Mouse (Mus musculus): ENCODE results near the gene Cdh8. TPM values are rescaled to one million over a fixed set of nuclear protein-coding genes. Genes with fewer than 3 reads are reported as not detected.
A peak's percentile ranks its signal among the peaks of the same experiment; 100 is the strongest.

Cdh8 gene
- polyA plus RNA-seq, 1 experiment: 22.9 TPM

GRCm38 (mm10) chr8:99280375-99280774 lies 135.9 kb downstream of the Cdh8 start:
- DNase-seq: no peak
- Histone ChIP-seq H3K27me3 (ENCODE audit: control insufficient read depth, insufficient read depth, low read length) (no peaks in the 10 kb centered on the region), H3K4me3 (replicated peaks; ENCODE audit: insufficient read depth, low read depth, low read length) (no peak overlapping the region), H3K4me1 (ENCODE audit: control insufficient read depth, insufficient read depth, low read length) (no peaks in the 10 kb centered on the region), H3K27ac (ENCODE audit: insufficient read depth, low read length) (no peak overlapping the region)
- TF ChIP-seq CTCF (IDR thresholded peaks at IDR 0.05; ENCODE audit: borderline replicate concordance, insufficient read depth, low read depth, low read length): no peak
- no peak for TF ChIP-seq POLR2A (IDR thresholded peaks at IDR 0.05; ENCODE audit: borderline replicate concordance, insufficient read depth, low read length)

DNA sequence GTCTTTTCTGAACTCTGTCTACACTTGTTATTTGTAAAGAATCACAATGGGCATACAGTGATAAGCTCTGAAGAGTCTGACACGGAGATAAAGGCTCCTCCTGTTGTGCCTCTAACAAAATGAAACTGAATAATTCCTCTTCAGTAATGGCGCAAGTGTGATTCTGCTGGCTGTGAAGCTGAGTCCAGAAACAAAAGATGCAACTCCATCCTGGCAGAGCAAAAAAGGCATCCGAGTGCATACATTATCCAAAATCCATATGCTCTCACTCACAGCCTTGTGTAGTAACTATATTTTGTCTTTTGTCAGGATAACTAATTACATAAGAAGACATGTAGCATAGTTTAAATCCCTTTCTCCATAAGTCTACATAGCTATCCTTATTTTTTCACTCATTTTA lies 149.1 kb downstream of the Cdh8 start:
- no peak overlapping the region for H3K4me3 ChIP-seq (replicated peaks; ENCODE audit: insufficient read depth, low read depth, low read length)
- H3K27me3 ChIP-seq (ENCODE audit: control insufficient read depth, insufficient read depth, low read length): no peaks in the 10 kb centered on the region
- TF ChIP-seq CTCF (IDR thresholded peaks at IDR 0.05; ENCODE audit: borderline replicate concordance, insufficient read depth, low read depth, low read length): no peak
- no peak for TF ChIP-seq POLR2A (IDR thresholded peaks at IDR 0.05; ENCODE audit: borderline replicate concordance, insufficient read depth, low read length)
- H3K27ac ChIP-seq (ENCODE audit: insufficient read depth, low read length): no peak overlapping the region
- WGBS: 50% methylated on average over 3 of the region's 3 CpGs
- DNase-seq: no peak
- no peaks in the 10 kb centered on the region for H3K4me1 ChIP-seq (ENCODE audit: control insufficient read depth, insufficient read depth, low read length)

- no peak overlapping the region for H3K4me3 ChIP-seq (replicated peaks; ENCODE audit: insufficient read depth, low read depth, low read length)
- H3K4me1 ChIP-seq (ENCODE audit: control insufficient read depth, insufficient read depth, low read length): peaks cover 2% of the 10 kb centered on the region; the same call in 1 of the 2 replicates
- 23% methylated on average over 4 of the region's 4 CpGs for whole genome bisulfite sequencing
- no peak overlapping the region for H3K27ac ChIP-seq (ENCODE audit: insufficient read depth, low read length)
- no peak for TF ChIP-seq POLR2A (IDR thresholded peaks at IDR 0.05; ENCODE audit: borderline replicate concordance, insufficient read depth, low read length)
- no peak for TF ChIP-seq CTCF (IDR thresholded peaks at IDR 0.05; ENCODE audit: borderline replicate concordance, insufficient read depth, low read depth, low read length)
- DNase-seq: peak in 1 of 2 experiments; percentile 20
- no peaks in the 10 kb centered on the region for H3K27me3 ChIP-seq (ENCODE audit: control insufficient read depth, insufficient read depth, low read length)
Measured at GRCm38 (mm10) chr8:99234372-99234771, 181.9 kb downstream of the Cdh8 start.

GRCm38 (mm10) chr8:99223697-99224096 lies 192.6 kb downstream of the Cdh8 start:
- no peak overlapping the region for H3K27ac ChIP-seq (ENCODE audit: insufficient read depth, low read length)
- 5% methylated on average over 6 of the region's 6 CpGs for WGBS
- peak in 1 of 2 experiments; percentile 62 for DNase-seq

DNA sequence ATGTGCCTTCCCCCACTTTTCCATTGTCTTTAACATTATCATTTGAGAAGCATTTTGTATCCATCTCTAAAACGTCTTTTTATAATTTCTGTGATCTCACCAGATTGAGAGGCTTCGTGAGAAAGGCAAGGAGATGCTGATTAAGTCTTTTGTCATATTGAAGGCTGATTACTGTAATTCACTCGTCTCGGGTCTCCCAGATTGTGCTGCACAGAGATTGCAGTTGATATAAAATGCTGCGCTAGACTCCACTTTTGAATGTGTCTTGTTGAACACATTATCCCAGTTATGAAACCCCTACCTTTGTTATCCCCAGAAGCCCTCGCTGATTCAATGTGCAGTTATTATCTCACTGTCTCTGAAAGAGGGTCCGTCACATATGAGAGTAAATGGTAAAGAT lies 211.1 kb downstream of the Cdh8 start:
- H3K27ac ChIP-seq (ENCODE audit: insufficient read depth, low read length): no peak overlapping the region
- WGBS: 90% methylated on average over 7 of the region's 7 CpGs

More at GRCm38 (mm10) chr8:99223697-99224096, 192.6 kb downstream of the Cdh8 start:
- no peak overlapping the region for H3K4me3 ChIP-seq (replicated peaks; ENCODE audit: insufficient read depth, low read depth, low read length)
- TF ChIP-seq POLR2A (IDR thresholded peaks at IDR 0.05; ENCODE audit: borderline replicate concordance, insufficient read depth, low read length): no peak
- TF ChIP-seq CTCF (IDR thresholded peaks at IDR 0.05; ENCODE audit: borderline replicate concordance, insufficient read depth, low read depth, low read length): no peak
- no peaks in the 10 kb centered on the region; the same call in 1 of the 2 replicates for H3K4me1 ChIP-seq (ENCODE audit: control insufficient read depth, insufficient read depth, low read length)
- no peaks in the 10 kb centered on the region for H3K27me3 ChIP-seq (ENCODE audit: control insufficient read depth, insufficient read depth, low read length)

DNA sequence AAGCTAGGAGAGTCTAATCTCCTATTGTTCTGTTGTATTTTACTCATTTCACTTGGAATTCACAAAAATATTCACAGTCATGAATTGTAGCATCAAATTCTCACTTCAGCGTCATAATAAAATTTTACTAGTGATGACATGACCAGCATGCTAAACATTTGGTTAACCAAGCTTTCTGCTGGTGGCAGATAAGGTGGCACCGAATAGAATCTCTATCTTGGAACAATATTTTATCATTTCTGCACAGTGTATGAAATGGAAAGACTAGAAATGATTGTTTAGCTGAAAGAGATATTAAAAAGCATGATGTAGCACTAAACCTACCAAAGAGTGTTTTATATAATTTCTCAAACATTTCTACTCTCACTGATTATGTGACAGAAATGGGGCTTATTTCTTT lies 225.6 kb downstream of the Cdh8 start:
- Histone ChIP-seq H3K27ac (ENCODE audit: insufficient read depth, low read length) (no peak overlapping the region), H3K4me3 (replicated peaks; ENCODE audit: insufficient read depth, low read depth, low read length) (no peak overlapping the region), H3K27me3 (ENCODE audit: control insufficient read depth, insufficient read depth, low read length) (no peaks in the 10 kb centered on the region), H3K4me1 (ENCODE audit: control insufficient read depth, insufficient read depth, low read length) (no peaks in the 10 kb centered on the region)
- 91% methylated on average over 2 of the region's 2 CpGs for WGBS
- no peak for TF ChIP-seq POLR2A (IDR thresholded peaks at IDR 0.05; ENCODE audit: borderline replicate concordance, insufficient read depth, low read length)
- no peak for TF ChIP-seq CTCF (IDR thresholded peaks at IDR 0.05; ENCODE audit: borderline replicate concordance, insufficient read depth, low read depth, low read length)
- DNase-seq: no peak

More for the DNA sequence above, 211.1 kb downstream of the Cdh8 start:
- H3K4me3 ChIP-seq (replicated peaks; ENCODE audit: insufficient read depth, low read depth, low read length): no peak overlapping the region
- no peak for TF ChIP-seq POLR2A (IDR thresholded peaks at IDR 0.05; ENCODE audit: borderline replicate concordance, insufficient read depth, low read length)
- no peak for TF ChIP-seq CTCF (IDR thresholded peaks at IDR 0.05; ENCODE audit: borderline replicate concordance, insufficient read depth, low read depth, low read length)
- no peaks in the 10 kb centered on the region for H3K4me1 ChIP-seq (ENCODE audit: control insufficient read depth, insufficient read depth, low read length)
- no peak for DNase-seq
- H3K27me3 ChIP-seq (ENCODE audit: control insufficient read depth, insufficient read depth, low read length): no peaks in the 10 kb centered on the region

DNA sequence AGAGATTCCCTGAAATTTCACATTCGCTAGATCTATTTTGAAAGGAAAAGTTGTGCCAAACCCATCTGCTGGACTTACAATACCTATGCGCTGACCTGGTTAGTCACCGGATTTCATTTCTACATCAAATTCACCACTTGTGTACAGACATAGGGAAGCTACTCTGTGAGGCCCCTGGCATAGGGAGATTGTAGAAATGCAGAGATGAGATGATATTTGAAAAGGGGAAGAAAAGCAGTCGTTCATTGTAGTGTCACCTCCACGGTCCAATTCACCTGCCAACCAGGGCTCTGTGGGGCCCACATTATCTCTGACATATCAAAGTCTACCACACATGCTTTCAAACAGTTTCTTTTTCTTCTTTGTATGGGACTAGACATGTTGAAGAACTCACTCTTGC lies 229.4 kb downstream of the Cdh8 start:
- Histone ChIP-seq H3K27ac (ENCODE audit: insufficient read depth, low read length) (no peak overlapping the region), H3K4me1 (ENCODE audit: control insufficient read depth, insufficient read depth, low read length) (no peaks in the 10 kb centered on the region), H3K27me3 (ENCODE audit: control insufficient read depth, insufficient read depth, low read length) (no peaks in the 10 kb centered on the region), H3K4me3 (replicated peaks; ENCODE audit: insufficient read depth, low read depth, low read length) (no peak overlapping the region)
- TF ChIP-seq POLR2A (IDR thresholded peaks at IDR 0.05; ENCODE audit: borderline replicate concordance, insufficient read depth, low read length): no peak
- TF ChIP-seq CTCF (IDR thresholded peaks at IDR 0.05; ENCODE audit: borderline replicate concordance, insufficient read depth, low read depth, low read length): no peak
- DNase-seq: peak in 1 of 2 experiments; percentile 29
- 43% methylated on average over 5 of the region's 5 CpGs for WGBS

DNA sequence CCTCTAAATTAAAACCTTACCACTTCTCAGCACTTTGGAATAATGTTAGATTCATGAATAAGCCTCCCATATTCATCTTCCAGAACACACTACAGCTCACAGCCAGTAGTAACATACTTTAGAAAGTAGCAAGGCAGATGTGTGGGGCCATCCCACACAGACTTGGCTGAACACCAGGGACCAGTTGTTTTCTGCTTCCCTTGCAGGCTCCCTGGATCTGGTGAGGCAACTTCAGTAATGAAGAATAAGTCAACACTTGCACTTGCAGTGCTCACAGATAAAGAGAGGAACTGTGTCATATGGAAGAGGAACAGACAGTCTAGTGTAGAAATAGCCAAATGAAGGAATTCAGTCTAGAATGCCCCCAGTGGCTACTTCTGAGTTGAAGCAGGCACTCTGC lies 232.1 kb downstream of the Cdh8 start:
- Histone ChIP-seq H3K27me3 (ENCODE audit: control insufficient read depth, insufficient read depth, low read length) (no peaks in the 10 kb centered on the region), H3K4me1 (ENCODE audit: control insufficient read depth, insufficient read depth, low read length) (no peaks in the 10 kb centered on the region), H3K4me3 (replicated peaks; ENCODE audit: insufficient read depth, low read depth, low read length) (no peak overlapping the region), H3K27ac (ENCODE audit: insufficient read depth, low read length) (no peak overlapping the region)
- no peak for DNase-seq
- TF ChIP-seq CTCF (IDR thresholded peaks at IDR 0.05; ENCODE audit: borderline replicate concordance, insufficient read depth, low read depth, low read length) (no peak), POLR2A (IDR thresholded peaks at IDR 0.05; ENCODE audit: borderline replicate concordance, insufficient read depth, low read length) (no peak)
